Mouse (Mus musculus) thymus, postnatal 36 days (tissue): ENCODE data around the gene Gm5346.
"Not testable (repeated sequence)": the region's sequence is repeated elsewhere in the genome, so short reads cannot be mapped to it uniquely, and the experiment has no call there.

Source experiments
- DNase-seq, 2 experiments: peaks; one replicate each; pipeline ENCODE4 v3.0.0; 2022; ENCODE audit warnings: mixed read lengths in 2 of 2

Gm5346 gene

GRCm38 (mm10) chr8:43627176-43627575 is at the start of gene Gm5346:
Gene Gm5346 (minus strand): TSS chr8:43627276.
- no peak for DNase-seq

DNA sequence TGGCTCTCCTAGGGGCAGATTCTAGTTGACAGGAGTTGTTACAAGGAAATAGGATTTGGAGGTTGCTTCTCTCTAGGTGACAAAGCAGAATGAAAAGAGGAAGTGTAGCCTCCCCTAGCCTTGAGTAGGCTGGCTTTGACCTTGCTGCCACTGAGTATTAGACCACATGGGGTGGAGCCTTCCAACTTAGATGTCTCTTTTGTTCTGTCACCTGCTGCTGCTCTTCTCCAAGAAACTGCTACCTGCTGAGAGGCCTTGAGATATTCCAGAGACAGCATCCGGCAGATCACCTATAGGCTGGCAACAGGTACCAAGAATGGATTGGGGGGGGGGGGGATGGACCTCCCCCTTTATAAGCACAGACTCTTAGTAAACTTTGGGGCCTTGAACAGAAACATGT is 11.0 kb downstream of the Gm5346 start:
- no peak for DNase-seq

DNA sequence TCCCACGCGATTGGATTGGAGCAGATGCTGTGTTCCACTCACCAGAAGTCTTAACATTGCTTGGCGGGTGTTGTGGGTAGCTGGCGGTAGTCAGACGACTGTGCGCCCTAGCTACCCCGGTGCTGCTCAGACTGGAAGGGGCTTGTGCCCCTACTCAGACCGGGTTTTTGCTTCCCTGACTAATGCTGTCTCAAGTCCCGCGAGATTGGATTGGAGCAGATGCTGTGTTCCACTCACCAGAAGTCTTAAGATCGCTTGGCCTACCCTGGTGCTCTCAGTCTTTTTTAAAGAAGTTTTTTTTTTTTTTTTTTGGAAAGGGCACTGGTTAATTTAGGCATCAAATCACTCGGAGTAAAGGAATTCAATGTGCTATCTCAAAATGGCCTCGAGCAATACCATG is 23.4 kb downstream of the Gm5346 start:
- DNase-seq = not testable (repeated sequence)

- not testable (repeated sequence) for DNase-seq
Measured at GRCm38 (mm10) chr8:43603166-43603565, 23.9 kb downstream of the Gm5346 start.

- not testable (repeated sequence) for DNase-seq
Measured at GRCm38 (mm10) chr8:43576607-43577006, 50.5 kb downstream of the Gm5346 start, which contains the start of gene Adam26a. Gene Adam26a (minus strand): TSS chr8:43576707.
